Mouse (Mus musculus): ENCODE results near the gene Gng8.

The Gng8 gene

GRCm38 (mm10) chr7:16924037-16924834, 32.6 kb downstream of the Gng8 start, which contains the start of gene Calm3:
Gene Calm3 (minus strand): TSS chr7:16924114.
- peak; percentile 100 for DNase-seq (ENCODE audit: low spot score in 2 of 2)

DNA sequence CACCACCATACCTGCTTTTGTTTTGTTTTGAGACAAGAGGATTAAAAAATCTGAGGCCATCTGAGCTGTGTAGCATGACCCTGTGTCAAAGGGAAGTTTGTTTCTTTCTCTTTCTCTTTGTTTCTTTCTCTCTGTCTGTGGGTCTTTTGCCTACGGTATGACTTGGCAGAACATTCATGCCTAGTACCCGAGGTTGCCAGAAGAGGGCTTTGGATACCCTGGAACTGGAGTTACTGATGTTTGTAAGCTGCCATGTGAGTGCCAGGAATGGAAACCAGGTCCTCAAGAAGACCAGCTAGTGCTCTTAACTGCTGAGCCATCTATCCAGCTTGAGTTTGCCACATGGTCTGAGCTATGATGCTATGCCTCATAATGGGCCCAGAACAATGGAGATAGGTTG, 36.8 kb downstream of the Gng8 start:
- DNase-seq (ENCODE audit: low spot score in 2 of 2), result no peak

- peak; percentile 80 to 91 for DNase-seq (ENCODE audit: low spot score in 2 of 2)
Measured at GRCm38 (mm10) chr7:16930850-16931249, 39.3 kb downstream of the Gng8 start.

GRCm38 (mm10) chr7:16931968-16932627, 40.5 kb downstream of the Gng8 start:
- DNase-seq (ENCODE audit: low spot score in 2 of 2), result peak; percentile 88 to 94

DNA sequence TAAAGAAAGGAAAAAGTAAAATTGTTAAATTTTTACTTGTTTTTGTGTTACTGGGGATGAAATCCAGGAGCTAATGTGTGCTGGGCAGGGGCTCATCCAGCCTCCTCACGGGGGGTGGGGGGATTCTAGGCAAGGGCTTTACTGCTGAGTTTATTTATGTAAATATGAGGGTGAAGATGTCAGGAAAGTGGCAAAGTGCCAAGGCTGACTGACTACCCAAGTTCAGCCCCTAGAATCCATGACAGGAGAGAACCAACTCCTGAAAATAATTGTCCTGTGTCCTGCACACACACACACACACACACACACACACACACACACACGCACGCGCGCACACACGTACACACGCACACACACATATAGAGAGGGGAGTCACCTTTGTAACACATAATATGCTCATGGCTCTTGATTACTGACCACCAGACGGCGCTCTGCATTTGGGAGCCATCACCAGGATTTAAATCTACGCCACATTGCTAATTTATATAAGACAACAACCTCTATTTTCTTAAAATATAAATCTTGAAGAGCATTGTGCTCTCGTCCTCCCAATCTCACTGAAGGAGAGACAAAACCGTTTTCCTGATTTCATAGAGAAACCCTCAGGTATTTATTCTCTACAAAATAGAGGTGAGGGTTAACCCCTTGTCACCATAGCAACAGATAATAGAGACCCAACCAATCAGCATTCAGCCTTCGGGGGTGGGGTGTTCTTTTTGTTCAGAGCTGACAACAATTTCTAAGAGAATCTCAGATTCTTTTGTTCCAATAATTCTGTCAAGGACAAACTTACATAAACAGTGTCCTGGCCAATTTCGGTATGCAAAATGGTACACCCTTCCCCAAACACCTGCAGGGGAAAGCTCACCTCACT, 41.4 kb downstream of the Gng8 start:
- DNase-seq (ENCODE audit: low spot score in 2 of 2), result peak; percentile 37 to 81

DNA sequence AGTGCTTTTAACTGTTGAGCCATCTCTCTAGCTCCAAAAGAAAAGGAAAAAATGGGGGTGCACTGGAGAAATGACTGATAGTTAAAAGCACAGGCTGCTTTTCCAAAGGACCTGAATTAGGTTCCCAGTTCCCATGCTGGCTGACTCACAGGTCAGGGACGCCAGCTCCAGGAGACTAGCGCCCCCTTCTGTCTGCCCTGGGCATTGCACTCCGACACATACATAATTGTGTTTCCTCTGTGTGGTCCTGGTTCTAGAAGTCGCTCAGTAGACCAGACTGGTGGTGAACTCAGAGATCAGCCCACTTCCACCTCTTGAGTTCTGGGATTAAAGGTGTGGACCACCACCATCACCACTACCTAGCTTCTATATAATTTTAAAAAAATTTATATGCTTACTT, 45.7 kb downstream of the Gng8 start:
- DNase-seq (ENCODE audit: low spot score in 2 of 2), result no peak

DNA sequence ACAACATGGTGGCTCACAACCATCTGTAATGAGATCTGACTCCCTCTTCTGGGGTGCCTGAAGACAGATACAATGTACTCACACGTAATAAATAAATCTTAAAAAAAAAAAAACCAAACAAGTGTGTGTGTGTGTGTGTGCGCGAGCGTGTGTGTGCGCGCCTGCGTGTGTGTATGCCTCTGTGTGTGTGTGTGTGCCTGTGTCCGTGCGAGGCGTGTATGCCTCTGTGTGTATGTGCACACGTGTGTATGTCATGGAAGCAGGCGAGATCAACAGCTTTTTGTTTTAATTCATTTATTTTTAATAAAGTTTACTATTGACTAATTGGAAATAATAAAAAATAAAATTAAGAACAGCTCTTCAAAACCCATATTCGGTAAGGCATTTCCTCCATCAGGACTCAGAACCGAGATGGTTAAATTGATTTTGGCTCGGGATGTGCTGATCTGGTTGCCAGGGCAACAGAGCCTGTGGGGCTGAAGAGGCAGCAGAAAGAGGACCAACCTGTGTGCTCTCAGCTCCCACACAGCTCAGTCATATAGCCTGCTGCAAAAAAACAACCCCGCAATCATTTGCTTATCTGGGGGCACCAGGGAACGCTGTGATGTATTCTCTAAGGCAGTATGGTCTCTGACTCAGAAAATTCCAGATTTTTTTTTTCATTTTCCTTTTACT, 46.7 kb downstream of the Gng8 start:
- peak in 1 of 2 experiments; percentile 53 for DNase-seq (ENCODE audit: low spot score in 2 of 2)

DNA sequence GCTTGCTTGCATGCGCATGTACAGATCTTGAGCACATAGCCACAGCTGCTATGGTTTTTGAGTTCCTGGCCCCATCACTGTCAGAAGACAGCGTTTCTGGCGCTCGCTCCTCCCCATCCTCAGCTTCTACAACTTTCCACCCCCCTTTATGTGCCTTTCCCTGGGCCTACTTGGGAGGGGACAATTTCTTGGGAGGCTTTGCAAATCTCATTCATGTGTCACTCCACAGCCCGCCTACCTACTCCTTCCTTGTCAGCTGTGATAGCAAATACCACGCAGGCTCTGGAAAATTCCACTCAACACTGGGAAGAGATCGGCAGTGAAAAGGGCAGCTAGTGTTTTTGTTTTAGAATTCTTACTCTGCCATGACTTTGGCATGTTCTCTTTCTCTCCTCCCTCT, 48.7 kb downstream of the Gng8 start:
- DNase-seq (ENCODE audit: low spot score in 2 of 2), result peak; percentile 71 to 84

DNA sequence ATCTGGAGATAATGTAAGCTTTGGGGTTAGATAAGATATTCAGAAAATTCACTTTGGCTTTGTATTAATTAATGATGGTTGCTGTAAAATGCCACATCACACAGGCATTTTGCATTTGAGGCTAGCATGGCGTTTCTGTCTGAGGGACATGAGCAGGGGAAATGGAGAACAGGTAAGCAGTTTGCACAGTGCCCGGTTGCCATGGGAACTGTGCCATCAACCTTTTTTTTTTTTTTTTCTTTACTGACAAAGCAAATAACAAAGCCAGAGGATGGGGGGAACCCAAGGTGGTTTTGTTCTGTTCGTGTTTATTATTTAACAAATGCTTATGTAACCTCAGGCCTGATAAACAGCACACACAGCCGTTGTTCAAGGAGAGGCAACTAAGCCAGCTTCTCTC, 51.3 kb downstream of the Gng8 start:
- DNase-seq (ENCODE audit: low spot score in 2 of 2), result no peak

GRCm38 (mm10) chr7:16944061-16944807, 52.6 kb downstream of the Gng8 start, which contains the start of gene Pnmal2:
Gene Pnmal2 (plus strand): TSS chr7:16944682.
- DNase-seq (ENCODE audit: low spot score in 2 of 2), result peak; percentile 88 to 89

DNA sequence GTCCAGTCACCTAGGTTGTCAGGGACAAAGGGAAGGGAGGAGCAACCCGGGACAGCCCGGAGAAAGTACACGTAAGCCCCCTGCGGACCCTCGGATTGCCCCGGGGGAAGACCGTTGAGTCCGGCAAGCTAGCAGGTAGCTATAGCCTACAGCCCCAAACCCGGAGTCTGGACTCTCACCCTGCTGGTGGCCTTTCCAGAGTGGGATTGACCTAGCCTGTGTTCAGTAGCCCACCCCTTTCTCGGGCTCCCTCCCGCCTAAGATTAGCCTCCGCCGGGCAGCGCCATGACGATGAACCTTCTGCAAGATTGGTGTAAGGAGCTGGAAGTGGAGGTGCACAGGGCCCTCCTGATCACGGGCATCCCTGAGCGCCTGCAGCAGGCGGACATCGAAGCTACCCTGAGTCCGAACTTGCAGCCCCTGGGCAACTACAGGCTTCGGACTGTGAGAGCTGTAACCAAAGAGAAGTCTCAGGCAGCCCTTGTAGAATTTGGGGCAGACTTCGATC, 53.3 kb downstream of the Gng8 start:
- DNase-seq (ENCODE audit: low spot score in 2 of 2), result no peak

Measured in frontal cortex, postnatal 36 days (tissue).